Mouse (Mus musculus) small intestine, adult 2 months (tissue): ENCODE results near the gene Polr2h. TPM values are rescaled to one million over a fixed set of nuclear protein-coding genes. Genes with fewer than 3 reads are reported as not detected.

Source experiments
- H3K27ac ChIP-seq: fragments of 200-500 bp; 2 replicates; pipeline ENCODE4 v1.5.1; 2012; ENCODE audit warnings: low read depth, low read length, control low read depth, inconsistent platforms; ENCODE audit not compliant: insufficient read depth
- H3K27me3 ChIP-seq: fragments of 200-500 bp; 2 replicates; pipeline ENCODE4 v1.6.1; 2012; ENCODE audit warnings: mild to moderate bottlenecking, moderate library complexity, low read length, inconsistent platforms; ENCODE audit not compliant: control insufficient read depth, insufficient read depth
- H3K36me3 ChIP-seq: fragments of 200-500 bp; 2 replicates; pipeline ENCODE4 v1.6.1; 2012; ENCODE audit warnings: mild to moderate bottlenecking, low read length, control low read depth, inconsistent platforms; ENCODE audit not compliant: control insufficient read depth, insufficient read depth
- H3K4me1 ChIP-seq: fragments of 200-500 bp; 2 replicates; pipeline ENCODE4 v1.6.1; 2012; ENCODE audit warnings: low read length, inconsistent platforms, mixed read lengths; ENCODE audit not compliant: control insufficient read depth, insufficient read depth, insufficient read length
- H3K4me3 ChIP-seq: fragments of 200-500 bp; 2 replicates; pipeline ENCODE4 v1.5.1; 2012; ENCODE audit warnings: low read depth, mild to moderate bottlenecking, control low read depth, inconsistent platforms, low read length, moderate library complexity
- CTCF ChIP-seq: fragments of 200-500 bp; IDR thresholded peaks from 2 replicates; pipeline ENCODE4 v1.5.1; 2012; ENCODE audit warnings: low read depth, mild to moderate bottlenecking, control low read depth, inconsistent platforms, low read length, moderate library complexity, mixed read lengths; ENCODE audit not compliant: insufficient replicate concordance, insufficient read length; ENCODE audit errors: extremely low read depth
- POLR2A ChIP-seq: fragments of 200-500 bp; IDR thresholded peaks from 2 replicates; pipeline ENCODE4 v1.6.1; 2012; ENCODE audit warnings: low read depth, mild to moderate bottlenecking, control low read depth, inconsistent platforms, low read length, moderate library complexity
- WGBS: fragments of 180-500 bp; shearing (Covaris S2); methylation state at CpG from one replicate; pipeline ENCODE4 v1.1.7; 2018; 5-methylcytosine and 5-hydroxymethylcytosine counted together
- polyA plus RNA-seq: library from polyadenylated mRNA; depleted of rRNA; stranded (reverse); fragments of >200 nt; gene quantifications from 2 replicates; pipeline ENCODE4 v1.2.3, GENCODE M21; 2012

Polr2h gene
- polyA plus RNA-seq, 1 experiment = 10.6 TPM

DNA sequence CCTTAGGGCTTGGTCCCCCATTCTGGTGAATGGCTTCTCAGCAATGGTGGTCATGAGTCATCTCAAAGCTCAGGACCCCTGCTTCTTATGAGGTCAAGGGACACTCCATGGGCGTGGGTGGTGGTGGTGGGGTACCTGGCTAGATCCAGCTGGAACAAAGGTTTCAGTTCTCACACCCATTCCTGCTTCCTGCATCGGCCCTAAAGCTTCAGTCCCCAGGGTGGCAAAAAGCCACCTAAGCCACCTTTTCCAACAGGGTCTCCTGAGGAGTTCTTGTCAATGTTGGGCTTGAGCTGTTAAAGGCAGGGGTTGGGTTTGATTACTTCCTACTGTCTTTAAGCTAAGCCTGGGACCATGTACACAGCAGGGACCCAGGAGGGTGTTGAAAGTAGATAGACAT, 2.3 kb upstream of the Polr2h start:
- H3K27me3 ChIP-seq = no peaks in the 10 kb centered on the region
- WGBS = 23% methylated on average over 2 of the region's 2 CpGs
- TF ChIP-seq CTCF = no peak
- TF ChIP-seq POLR2A = no peak
- peaks cover 6% of the 10 kb centered on the region for H3K4me1 ChIP-seq
- peaks cover 21% of the 10 kb centered on the region for H3K36me3 ChIP-seq
- peak overlapping the region; percentile 79 for H3K4me3 ChIP-seq
- H3K27ac ChIP-seq = peak overlapping the region; percentile 91

DNA sequence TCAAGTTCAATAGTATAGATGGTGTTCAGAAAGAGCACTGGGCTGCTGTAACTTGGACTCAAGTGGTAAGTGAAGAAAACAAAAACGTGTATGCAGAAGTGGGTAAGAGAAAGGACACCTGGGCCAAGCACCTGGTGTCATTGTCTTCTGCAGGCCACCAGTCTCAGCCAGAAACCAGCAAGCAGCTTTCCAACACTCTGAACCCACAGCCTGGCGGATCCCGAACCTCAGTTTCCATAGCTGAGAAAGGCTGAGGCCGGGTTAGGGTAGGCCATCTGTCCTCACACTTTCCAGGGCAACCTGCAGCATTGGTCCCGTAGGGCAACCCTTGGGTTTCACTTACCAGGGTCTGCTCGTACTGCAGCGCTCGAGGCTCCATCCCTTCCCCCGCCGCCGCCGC, 1.9 kb upstream of the Polr2h start:
- peak overlapping the region; percentile 79 for H3K4me3 ChIP-seq
- TF ChIP-seq CTCF (no peak), POLR2A (no peak)
- H3K27ac ChIP-seq = peak overlapping the region; percentile 91

GRCm38 (mm10) chr16:20715976-20716840, 1.3 kb upstream of the Polr2h start:
- peak overlapping the region; percentile 100 for H3K27ac ChIP-seq
- H3K36me3 ChIP-seq = peaks cover 19% of the 10 kb centered on the region
- under 1% methylated on average over 67 of the region's 68 CpGs for WGBS
- peaks cover 6% of the 10 kb centered on the region; the same call in 1 of the 2 replicates for H3K4me1 ChIP-seq
- TF ChIP-seq CTCF (no peak), POLR2A (peak; percentile 81)
- no peaks in the 10 kb centered on the region for H3K27me3 ChIP-seq
- peak overlapping the region; percentile 79 for H3K4me3 ChIP-seq

More for the DNA sequence above, 1.9 kb upstream of the Polr2h start:
- WGBS = 2% methylated on average over 12 of the region's 12 CpGs
- Histone ChIP-seq H3K36me3 (peaks cover 21% of the 10 kb centered on the region), H3K4me1 (peaks cover 6% of the 10 kb centered on the region; the same call in 1 of the 2 replicates), H3K27me3 (no peaks in the 10 kb centered on the region)

GRCm38 (mm10) chr16:20716841-20717180, 654 bp upstream of the Polr2h start:
- peaks cover 18% of the 10 kb centered on the region for H3K36me3 ChIP-seq
- H3K27ac ChIP-seq = peak overlapping the region; percentile 100
- 1% methylated on average over 8 of the region's 8 CpGs for WGBS
- H3K4me3 ChIP-seq = peak overlapping the region; percentile 79
- peaks cover 6% of the 10 kb centered on the region; the same call in 1 of the 2 replicates for H3K4me1 ChIP-seq
- no peaks in the 10 kb centered on the region for H3K27me3 ChIP-seq
- TF ChIP-seq CTCF = no peak
- no peak for TF ChIP-seq POLR2A

- Histone ChIP-seq H3K36me3 (peaks cover 16% of the 10 kb centered on the region), H3K4me3 (peak overlapping the region; percentile 79), H3K27ac (peak overlapping the region; percentile 76), H3K27me3 (no peaks in the 10 kb centered on the region), H3K4me1 (peaks cover 4% of the 10 kb centered on the region; the same call in 1 of the 2 replicates)
- WGBS = under 1% methylated on average over 18 of the region's 18 CpGs
- TF ChIP-seq CTCF (no peak), POLR2A (no peak)
Observed at GRCm38 (mm10) chr16:20717978-20718670, 659 bp downstream of the Polr2h start.

GRCm38 (mm10) chr16:20721808-20722207, 4.3 kb downstream of the Polr2h start:
- Histone ChIP-seq H3K27ac (no peak overlapping the region), H3K27me3 (no peaks in the 10 kb centered on the region), H3K36me3 (peaks cover 16% of the 10 kb centered on the region), H3K4me3 (no peak overlapping the region), H3K4me1 (no peaks in the 10 kb centered on the region; the same call in 1 of the 2 replicates)
- TF ChIP-seq CTCF (no peak), POLR2A (no peak)
- 85% methylated on average over 10 of the region's 10 CpGs for WGBS

DNA sequence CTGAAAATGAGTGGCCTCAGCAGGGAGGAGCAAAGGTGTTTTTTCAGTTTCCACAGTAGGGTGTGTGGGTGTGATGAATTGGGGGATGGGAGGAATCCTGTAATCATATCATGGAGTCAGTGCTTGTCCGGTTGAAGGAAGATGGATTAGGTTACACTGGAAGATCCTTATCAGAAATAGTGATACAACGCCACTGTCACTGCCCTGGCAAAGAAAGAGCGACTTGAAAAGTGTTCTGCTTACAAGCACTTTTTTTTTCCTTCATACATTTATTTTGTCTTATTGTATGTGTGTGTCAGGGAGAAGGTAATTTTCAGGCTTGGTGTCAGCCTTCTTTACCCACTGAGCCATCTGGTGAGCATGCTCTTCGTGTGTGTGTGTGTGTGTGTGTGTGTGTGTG, 5.3 kb downstream of the Polr2h start:
- TF ChIP-seq POLR2A = no peak
- no peak for TF ChIP-seq CTCF
- 76% methylated on average over 4 of the region's 4 CpGs for WGBS
- Histone ChIP-seq H3K27ac (no peak overlapping the region), H3K4me3 (no peak overlapping the region), H3K4me1 (no peaks in the 10 kb centered on the region; the same call in 1 of the 2 replicates), H3K27me3 (no peaks in the 10 kb centered on the region), H3K36me3 (peaks cover 16% of the 10 kb centered on the region)
